Mouse (Mus musculus): ENCODE measurements at regions not wholly inside any gene's neighbourhood (a gene's known extent, or its start where the extent isn't known, plus 50 kb on each side); places are given as distances from the start of the nearest gene placed in this dataset.
"Not testable (repeated sequence)": the region's sequence is repeated elsewhere in the genome, so short reads cannot be mapped to it uniquely, and the experiment has no call there.

- no peaks in the 10 kb centered on the region for H3K36me3 ChIP-seq (replicated peaks in 1 of 2; ENCODE audit: control insufficient read depth in 1 of 2, insufficient read depth in 1 of 2, low read length in 1 of 2)
- H3K79me2 ChIP-seq (replicated peaks; ENCODE audit: control insufficient read depth, extremely low read depth, insufficient read depth, poor library complexity, severe bottlenecking), result no peaks in the 10 kb centered on the region
- in situ Hi-C loops (cut with MboI; ENCODE audit: low pct_ligation_motif_present, low pct_unique_long_range_greater_than_20kb, low sequenced_read_pairs), result no loop called here
- TF ChIP-seq ETS1 (conservative IDR thresholded peaks at IDR 0.05; ENCODE audit: low read depth, low read length) (no peak), EP300 (IDR thresholded peaks at IDR 0.05; ENCODE audit: low read length) (no peak), MYC (IDR thresholded peaks at IDR 0.05; ENCODE audit: low read depth, low read length) (no peak), USF2 (conservative IDR thresholded peaks at IDR 0.05; ENCODE audit: low read depth, low read length) (no peak), E2F4 (IDR thresholded peaks at IDR 0.05; ENCODE audit: insufficient replicate concordance, low read depth, low read length) (no peak), ZKSCAN1 (IDR thresholded peaks at IDR 0.05; ENCODE audit: borderline replicate concordance, low read depth, low read length) (no peak), UBTF (IDR thresholded peaks at IDR 0.05; ENCODE audit: low read depth, low read length) (no peak), TCF12 (IDR thresholded peaks at IDR 0.05; ENCODE audit: low read depth, low read length) (no peak), SMC3 (IDR thresholded peaks at IDR 0.05; ENCODE audit: low read depth, low read length) (no peak), MXI1 (IDR thresholded peaks at IDR 0.05; ENCODE audit: low read depth, low read length) (no peak), MAFK (IDR thresholded peaks at IDR 0.05; ENCODE audit: insufficient replicate concordance, low read length) (no peak), NRF1 (IDR thresholded peaks at IDR 0.05; ENCODE audit: low read depth, low read length) (no peak), CHD1 (IDR thresholded peaks at IDR 0.05; ENCODE audit: low read depth, low read length) (no peak), POLR2AphosphoS2 (IDR thresholded peaks at IDR 0.05; ENCODE audit: low read depth, low read length) (no peak), CTCF (conservative IDR thresholded peaks at IDR 0.05 in 1 of 2, IDR thresholded peaks at IDR 0.05 in 1 of 2; ENCODE audit: low read depth in 2 of 2, low read length in 2 of 2) (no peak), CHD2 (IDR thresholded peaks at IDR 0.05; ENCODE audit: low read length) (no peak), USF1 (IDR thresholded peaks at IDR 0.05; ENCODE audit: low read depth, low read length) (no peak), RAD21 (IDR thresholded peaks at IDR 0.05; ENCODE audit: low read depth, low read length) (no peak), ZC3H11A (IDR thresholded peaks at IDR 0.05; ENCODE audit: low read depth, low read length) (no peak), GABPA (IDR thresholded peaks at IDR 0.05; ENCODE audit: insufficient replicate concordance, low read depth, low read length) (no peak)
- H3K27ac ChIP-seq (ENCODE audit: insufficient read depth, low read depth), result no peak overlapping the region
- no peak for DNase-seq (ENCODE audit: extremely low read depth)
- no peak overlapping the region for H3K4me3 ChIP-seq (replicated peaks in 1 of 3; ENCODE audit: low read depth in 2 of 3, low read length in 2 of 3, poor library complexity in 1 of 3)
- peaks cover 52% of the 10 kb centered on the region for H3K27me3 ChIP-seq (replicated peaks)
- H3K9me3 ChIP-seq (replicated peaks; ENCODE audit: low read length), result peaks cover 3% of the 10 kb centered on the region
- H3K9ac ChIP-seq (ENCODE audit: insufficient read depth, low read depth), result no peak overlapping the region
- H3K4me1 ChIP-seq (ENCODE audit: control insufficient read depth in 1 of 2, insufficient read depth in 2 of 2), result 0 out of 4 replicates have a peak, but pooled peaks cover 0 to 2% of the 10 kb centered on the region in 2 experiments
- dilution Hi-C loops (cut with MboI; ENCODE audit: extremely low pct_ligation_motif_present, extremely low pct_unique_long_range_greater_than_20kb, low sequenced_read_pairs), result no loop called here
- no peak overlapping the region for H3K4me2 ChIP-seq (ENCODE audit: insufficient read depth, low read depth, poor library complexity, severe bottlenecking)
These were observed 131.1 kb downstream of the Kcnk1 start for GRCm38 (mm10) chr8:126126041-126126440.

GRCm38 (mm10) chr8:126132076-126132475, 137.1 kb downstream of the Kcnk1 start:
- no peaks in the 10 kb centered on the region for H3K79me2 ChIP-seq (replicated peaks; ENCODE audit: control insufficient read depth, extremely low read depth, insufficient read depth, poor library complexity, severe bottlenecking)
- dilution Hi-C loops (cut with MboI; ENCODE audit: extremely low pct_ligation_motif_present, extremely low pct_unique_long_range_greater_than_20kb, low sequenced_read_pairs) (no loop called here), in situ Hi-C loops (cut with MboI; ENCODE audit: low pct_ligation_motif_present, low pct_unique_long_range_greater_than_20kb, low sequenced_read_pairs) (no loop called here)

GRCm38 (mm10) chr8:126132918-126133317, 137.9 kb downstream of the Kcnk1 start:
- in situ Hi-C loops (cut with MboI; ENCODE audit: low pct_ligation_motif_present, low pct_unique_long_range_greater_than_20kb, low sequenced_read_pairs); dilution Hi-C loops (cut with MboI; ENCODE audit: extremely low pct_ligation_motif_present, extremely low pct_unique_long_range_greater_than_20kb, low sequenced_read_pairs): not testable (repeated sequence)

More at GRCm38 (mm10) chr8:126132076-126132475, 137.1 kb downstream of the Kcnk1 start:
- H3K27ac ChIP-seq (ENCODE audit: insufficient read depth, low read depth), result no peak overlapping the region
- H3K4me1 ChIP-seq (ENCODE audit: control insufficient read depth in 1 of 2, insufficient read depth in 2 of 2), result no peaks in the 10 kb centered on the region; a peak in 1 of 4 replicates
- H3K36me3 ChIP-seq (replicated peaks in 1 of 2; ENCODE audit: control insufficient read depth in 1 of 2, insufficient read depth in 1 of 2, low read length in 1 of 2), result no peaks in the 10 kb centered on the region
- peaks cover 45% of the 10 kb centered on the region for H3K27me3 ChIP-seq (replicated peaks)
- no peak for DNase-seq (ENCODE audit: extremely low read depth)
- TF ChIP-seq MAFK (IDR thresholded peaks at IDR 0.05; ENCODE audit: insufficient replicate concordance, low read length) (no peak), SMC3 (IDR thresholded peaks at IDR 0.05; ENCODE audit: low read depth, low read length) (no peak), KAT2A (IDR thresholded peaks at IDR 0.05; ENCODE audit: insufficient replicate concordance, low read length) (no peak), UBTF (IDR thresholded peaks at IDR 0.05; ENCODE audit: low read depth, low read length) (no peak), HCFC1 (IDR thresholded peaks at IDR 0.05; ENCODE audit: low read depth, low read length) (no peak), MAZ (IDR thresholded peaks at IDR 0.05; ENCODE audit: low read depth, low read length) (no peak), MAX (IDR thresholded peaks at IDR 0.05; ENCODE audit: low read length) (no peak), GABPA (IDR thresholded peaks at IDR 0.05; ENCODE audit: insufficient replicate concordance, low read depth, low read length) (no peak), NELFE (IDR thresholded peaks at IDR 0.05; ENCODE audit: low read depth, low read length) (no peak)
- no peak overlapping the region for H3K4me2 ChIP-seq (ENCODE audit: insufficient read depth, low read depth, poor library complexity, severe bottlenecking)
- no peak overlapping the region for H3K9ac ChIP-seq (ENCODE audit: insufficient read depth, low read depth)
- no peaks in the 10 kb centered on the region for H3K9me3 ChIP-seq (replicated peaks; ENCODE audit: low read length)
- no peak overlapping the region for H3K4me3 ChIP-seq (replicated peaks in 1 of 3; ENCODE audit: low read depth in 2 of 3, low read length in 2 of 3, poor library complexity in 1 of 3)

More at GRCm38 (mm10) chr8:126132918-126133317, 137.9 kb downstream of the Kcnk1 start:
- not testable (repeated sequence) for H3K4me3 ChIP-seq (replicated peaks in 1 of 3; ENCODE audit: low read depth in 2 of 3, low read length in 2 of 3, poor library complexity in 1 of 3); H3K4me2 ChIP-seq (ENCODE audit: insufficient read depth, low read depth, poor library complexity, severe bottlenecking); H3K9me3 ChIP-seq (replicated peaks; ENCODE audit: low read length); DNase-seq (ENCODE audit: extremely low read depth); H3K79me2 ChIP-seq (replicated peaks; ENCODE audit: control insufficient read depth, extremely low read depth, insufficient read depth, poor library complexity, severe bottlenecking); H3K9ac ChIP-seq (ENCODE audit: insufficient read depth, low read depth); H3K36me3 ChIP-seq (replicated peaks in 1 of 2; ENCODE audit: control insufficient read depth in 1 of 2, insufficient read depth in 1 of 2, low read length in 1 of 2); H3K27ac ChIP-seq (ENCODE audit: insufficient read depth, low read depth); H3K4me1 ChIP-seq (ENCODE audit: control insufficient read depth in 1 of 2, insufficient read depth in 2 of 2)
- H3K27me3 ChIP-seq (replicated peaks), result peaks cover 45% of the 10 kb centered on the region

Data from CH12.LX (cell line).